Mouse (Mus musculus) CD4-positive, CD25-positive, alpha-beta regulatory T cell (primary cell): Measurements from ENCODE around the gene Aadat. TPM values are rescaled to one million over a fixed set of nuclear protein-coding genes. Genes with fewer than 3 reads are reported as not detected.

Source experiments
- polyA plus RNA-seq: library from polyadenylated mRNA; unstranded; fragments of 100-300 nt; shearing (Covaris generic); gene quantifications from one replicate; pipeline ENCODE4 v1.2.1, GENCODE M21; 2017

The Aadat gene
- not detected for polyA plus RNA-seq

DNA sequence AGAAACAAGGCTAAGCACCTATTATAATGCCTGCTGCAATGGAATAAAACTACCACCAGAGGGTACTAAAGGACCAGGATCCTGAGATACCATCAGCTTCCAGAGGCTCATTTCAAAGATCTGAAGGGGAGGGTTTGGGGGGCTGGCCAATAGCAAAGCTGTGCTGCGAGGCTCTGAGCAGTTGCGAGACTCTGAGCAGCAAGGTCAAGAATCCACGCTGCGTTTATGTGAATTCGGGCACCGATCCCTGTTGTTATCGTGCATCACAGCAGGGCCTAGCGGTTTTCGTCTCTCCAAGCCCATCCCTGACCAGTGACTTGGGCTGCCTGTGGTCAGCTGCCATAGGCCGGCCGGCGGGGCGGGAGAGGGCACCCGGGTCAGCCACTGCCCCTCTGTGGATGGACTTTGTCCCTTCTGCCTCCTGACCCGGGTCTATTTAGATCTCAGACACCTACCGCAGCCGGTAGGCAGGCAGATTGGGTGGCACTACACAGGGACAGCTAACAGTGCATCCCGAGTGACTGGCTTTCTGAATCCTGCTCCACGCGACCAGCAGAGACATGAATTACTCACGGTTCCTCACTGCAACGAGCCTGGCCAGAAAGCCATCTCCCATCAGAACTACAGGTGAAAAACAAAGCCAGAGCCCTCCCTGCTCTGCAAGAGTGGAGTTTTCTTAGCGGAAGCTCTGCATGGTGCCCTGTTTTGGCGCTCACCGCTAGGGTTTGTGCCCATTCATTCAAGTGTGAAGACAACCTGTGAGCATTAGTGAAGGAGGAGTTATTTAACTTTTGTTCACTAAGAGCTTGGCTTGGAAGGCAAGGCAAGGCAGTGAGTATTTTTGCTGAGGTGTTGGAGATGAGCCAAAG is at the start of gene Aadat:
Aadat (plus strand) TSS at position 280 of the 869 bp plus-strand sequence.

DNA sequence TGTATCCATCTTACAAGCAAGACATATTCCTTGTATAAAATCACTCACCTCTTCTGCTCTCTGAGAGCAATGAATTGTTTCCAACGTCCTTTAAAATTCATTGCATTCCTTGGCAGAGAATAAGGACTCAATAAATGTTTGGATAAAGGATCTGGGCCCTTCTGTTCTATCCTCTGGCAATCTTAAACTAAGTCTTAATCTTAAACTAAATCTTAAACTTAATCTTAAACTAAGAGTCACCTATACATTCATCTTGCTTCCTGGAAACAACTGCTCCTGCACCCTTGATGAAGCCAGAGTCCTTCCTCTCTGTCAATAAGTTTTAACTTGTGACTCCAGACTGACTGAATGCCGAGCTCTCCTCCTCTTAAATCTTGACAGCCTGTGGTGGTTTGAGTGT is 2.6 kb upstream of the Aadat start, which contains the start of gene Gm10283:
Gm10283 (minus strand) TSS at position 101 of the 400 bp plus-strand sequence.

Other genes with a start within 250 kb of the Aadat start
- gene Gm10283, start 2.7 kb upstream of the Aadat start, polyA plus RNA-seq = not detected
- 0.06 TPM for gene Mfap3l, start 126.9 kb downstream of the Aadat start, polyA plus RNA-seq